Mouse (Mus musculus) 416B (cell line): ENCODE measurements at regions not wholly inside any gene's neighbourhood (a gene's known extent, or its start where the extent isn't known, plus 50 kb on each side); places are given as distances from the start of the nearest gene placed in this dataset.
A peak's percentile ranks its signal among the peaks of the same experiment; 100 is the strongest.

Source experiments
- DNase-seq: peaks from one replicate; pipeline ENCODE4 v3.0.0; 2011; ENCODE audit warnings: low read depth

GRCm38 (mm10) chr3:43923497-43923896 is 1454.7 kb upstream of the Pcdh10 start:
- peak; percentile 46 for DNase-seq

GRCm38 (mm10) chr3:43945780-43946179 is 1432.4 kb upstream of the Pcdh10 start:
- DNase-seq: peak; percentile 94
